Mouse (Mus musculus) embryo, embryonic 9.5 days (tissue): Measurements from ENCODE around the gene Stx18.

Experiments
- DNase-seq: peaks from one replicate; pipeline ENCODE4 v3.0.0-alpha.2; 2017; ENCODE audit errors: extremely low spot score

The Stx18 gene

GRCm38 (mm10) chr5:38129339-38129738 is 90.8 kb downstream of the Stx18 start:
- no peak for DNase-seq

GRCm38 (mm10) chr5:38136247-38136646 is 97.7 kb downstream of the Stx18 start:
- no peak for DNase-seq

GRCm38 (mm10) chr5:38137163-38137562 is 98.6 kb downstream of the Stx18 start:
- no peak for DNase-seq

DNA sequence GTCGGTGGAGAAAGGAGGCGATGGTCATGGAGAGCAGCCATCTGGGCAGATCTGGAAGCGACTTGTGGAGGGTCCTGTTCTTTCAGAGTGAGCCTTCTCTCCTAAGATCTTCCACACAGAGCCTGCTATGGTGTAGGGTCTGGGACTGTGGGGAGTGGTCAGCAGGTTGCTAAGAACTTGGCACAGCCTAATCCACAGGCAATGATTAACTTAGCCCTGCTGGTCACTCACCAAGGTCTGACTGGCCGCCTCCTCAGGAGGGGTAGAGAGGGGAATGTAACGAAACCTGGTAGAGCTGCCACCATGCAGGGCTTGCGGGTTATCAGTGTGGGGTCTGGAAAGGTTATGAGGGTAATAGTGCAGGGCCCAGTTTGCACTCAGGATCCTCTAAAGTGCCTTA is 102.4 kb downstream of the Stx18 start:
- no peak for DNase-seq

DNA sequence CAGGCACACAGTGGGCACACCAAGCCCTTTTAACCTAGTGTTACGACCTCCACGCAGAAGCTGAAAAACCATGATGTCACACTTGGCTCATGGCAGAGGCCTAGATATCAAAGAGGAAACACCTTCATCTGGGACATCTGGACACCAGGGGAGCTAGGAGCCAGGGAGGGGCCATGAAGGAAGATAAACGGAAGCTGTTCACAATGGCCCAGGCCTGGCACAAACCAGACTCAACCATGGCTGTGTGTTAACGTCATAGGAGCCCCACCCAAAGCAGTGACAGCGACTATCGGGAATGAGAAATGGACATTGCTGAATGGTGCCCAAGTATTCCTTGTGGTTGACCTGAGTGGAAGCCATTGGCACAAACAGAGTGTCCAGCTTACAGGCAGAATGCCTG is 108.0 kb downstream of the Stx18 start:
- no peak for DNase-seq

DNA sequence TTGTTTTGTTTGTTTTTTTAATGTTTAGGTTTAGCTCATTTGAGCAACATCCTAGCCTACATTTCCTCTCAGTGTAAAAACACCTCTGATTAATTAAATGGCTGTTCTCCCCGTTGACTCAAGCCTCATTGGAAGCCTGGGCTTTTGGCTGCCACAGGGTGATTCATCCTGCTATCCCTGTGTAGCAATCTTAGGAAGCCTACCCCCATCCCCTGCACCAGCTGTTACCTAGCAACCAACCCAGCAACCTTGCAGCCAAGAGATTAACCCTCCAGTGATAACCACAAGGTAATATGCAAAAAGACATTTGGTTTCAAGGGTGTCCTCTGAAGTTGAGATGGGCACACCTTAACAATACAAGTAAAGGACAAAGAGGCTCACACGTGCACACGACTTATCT is 112.7 kb downstream of the Stx18 start:
- no peak for DNase-seq

GRCm38 (mm10) chr5:38152201-38153108 is 113.9 kb downstream of the Stx18 start:
- no peak for DNase-seq

GRCm38 (mm10) chr5:38153636-38154035 is 115.1 kb downstream of the Stx18 start:
- DNase-seq = no peak

DNA sequence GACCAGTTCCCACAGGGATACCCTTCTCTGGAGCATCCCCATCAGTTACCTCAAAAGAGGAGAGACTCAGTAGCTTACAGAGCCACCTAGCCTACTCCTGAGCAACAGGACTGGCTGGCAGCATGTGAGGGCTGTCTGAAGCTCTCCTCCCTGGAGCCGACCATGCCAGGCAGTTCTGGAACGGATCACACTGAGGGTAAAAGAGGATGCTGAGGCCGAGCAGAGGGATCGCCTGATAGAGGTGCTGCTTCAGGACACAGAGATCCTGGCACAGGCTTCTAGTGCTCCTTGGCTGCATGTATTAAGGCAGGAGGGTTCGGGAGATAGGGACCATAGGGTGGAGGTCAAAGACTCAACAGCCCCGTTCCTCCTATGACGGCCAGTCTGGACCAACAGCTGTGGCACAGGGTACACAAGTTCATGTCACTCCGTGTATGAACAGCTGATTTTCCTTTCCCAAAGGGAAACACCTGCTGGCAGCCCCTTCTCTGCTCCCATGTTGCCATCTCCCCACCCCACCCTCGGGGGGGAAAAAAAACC is 119.0 kb downstream of the Stx18 start:
- DNase-seq = no peak

GRCm38 (mm10) chr5:38158501-38158946 is 120.0 kb downstream of the Stx18 start:
- peak; percentile 37 for DNase-seq

- peak; percentile 65 for DNase-seq
Observed at GRCm38 (mm10) chr5:38158947-38159633, 120.5 kb downstream of the Stx18 start.

DNA sequence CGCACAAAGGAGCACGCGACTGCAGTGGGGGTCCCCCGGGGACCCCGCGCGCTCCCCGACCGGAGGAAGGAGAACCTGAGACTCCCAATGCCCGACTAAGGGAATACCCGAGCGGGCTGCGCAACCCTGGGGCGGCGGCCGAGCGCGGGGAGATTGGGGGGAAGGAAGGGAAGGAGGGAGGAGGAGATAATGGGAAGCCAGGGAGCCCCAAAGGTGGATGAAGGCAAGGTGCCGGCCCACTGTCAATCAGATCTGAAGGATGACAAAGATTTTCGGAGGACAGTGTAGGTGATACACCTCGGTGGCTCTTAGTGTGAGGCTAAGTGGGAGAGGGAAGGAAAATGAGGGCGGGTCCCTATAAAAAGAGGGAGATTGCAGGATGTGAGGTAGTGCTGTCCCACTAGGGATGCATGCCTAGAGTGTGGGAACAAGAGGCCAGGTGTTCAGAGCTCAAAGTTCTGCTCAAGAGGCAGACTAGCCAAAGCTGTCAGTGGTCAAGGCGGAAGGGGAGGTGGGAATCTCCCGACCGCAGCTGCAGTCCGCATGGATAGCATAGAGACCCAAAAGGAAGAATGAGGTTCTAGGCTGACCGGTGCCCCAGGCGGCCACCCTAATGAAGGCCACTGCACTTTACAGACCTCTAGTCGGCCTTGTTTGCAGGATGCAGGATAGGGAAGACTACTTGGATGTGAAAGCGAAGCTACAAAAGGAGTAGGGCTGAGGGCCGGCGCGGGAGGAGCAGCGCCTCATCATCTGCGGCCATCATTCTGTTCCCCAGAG is 121.3 kb downstream of the Stx18 start, which contains the start of gene Nsg1:
Gene Nsg1 (minus strand): TSS at position 274 of the 780 bp plus-strand sequence.
- DNase-seq = peak; percentile 21

DNA sequence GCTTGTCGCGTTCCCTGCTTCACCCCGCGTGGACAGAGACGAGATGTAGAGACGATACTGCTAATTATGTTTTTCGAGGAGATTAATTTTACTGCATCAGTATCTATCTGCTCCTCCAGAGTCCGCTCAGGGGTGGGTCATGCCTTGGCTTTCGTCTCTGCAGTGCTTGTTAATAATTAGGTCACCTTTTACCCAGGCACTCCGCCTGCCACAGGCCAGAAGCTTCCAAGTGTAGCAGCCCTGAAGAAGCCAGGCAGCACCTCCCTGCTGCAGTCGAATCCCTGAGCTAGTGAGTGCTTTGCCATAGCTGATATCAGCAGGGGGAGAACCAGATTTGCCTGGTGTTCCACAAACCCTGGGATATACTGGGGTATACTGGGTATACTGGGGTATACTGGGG is 130.0 kb downstream of the Stx18 start:
- DNase-seq = no peak

- DNase-seq = no peak
Observed at GRCm38 (mm10) chr5:38173766-38174165, 135.2 kb downstream of the Stx18 start.

DNA sequence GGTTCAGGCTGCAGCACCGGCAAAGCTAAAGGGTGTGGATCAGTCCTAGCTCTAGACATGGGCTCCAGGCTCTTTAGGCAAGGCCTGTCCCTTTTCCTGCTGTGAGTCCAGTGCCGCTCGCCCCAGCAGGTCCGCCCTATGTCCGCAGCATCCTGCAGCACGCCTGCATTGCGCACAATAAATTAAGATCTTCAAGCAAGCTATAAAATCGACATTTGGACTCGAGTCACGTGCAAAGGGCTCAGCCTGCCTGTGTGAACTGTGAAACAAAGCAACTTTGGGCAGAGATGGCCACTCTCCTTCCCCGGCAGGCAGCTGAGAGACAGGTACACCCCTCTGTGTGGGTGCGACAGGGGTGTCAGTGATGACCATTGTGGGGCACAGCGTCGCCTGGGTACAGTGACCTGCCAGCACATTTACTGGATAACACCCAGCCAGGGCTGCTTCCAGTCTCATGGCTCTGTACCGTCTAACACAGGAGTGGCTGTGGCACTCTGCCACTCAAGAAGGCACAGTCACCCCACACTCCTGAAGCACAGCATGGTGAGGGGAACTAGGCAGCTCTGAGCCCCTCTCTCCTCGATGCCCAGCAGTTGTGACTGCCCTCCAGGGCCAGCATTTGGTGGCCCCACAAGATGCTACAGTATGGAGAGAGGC is 135.8 kb downstream of the Stx18 start:
- no peak for DNase-seq

GRCm38 (mm10) chr5:38184688-38185285 is 146.2 kb downstream of the Stx18 start:
- no peak for DNase-seq

- no peak for DNase-seq
Observed at GRCm38 (mm10) chr5:38187006-38187405, 148.5 kb downstream of the Stx18 start.
